Mouse (Mus musculus) duodenum, adult 2 months (tissue): ENCODE measurements around the gene Zfp709. TPM values are rescaled to one million over a fixed set of nuclear protein-coding genes. Genes with fewer than 3 reads are reported as not detected.

Source experiments
- polyA plus RNA-seq: library from polyadenylated mRNA; depleted of rRNA; stranded (reverse); fragments of >200 nt; gene quantifications from 2 replicates; pipeline ENCODE4 v1.2.3, GENCODE M21; 2012; ENCODE audit warnings: low replicate concordance; rRNA removed

Gene Zfp709
- 0.02 and 0.04 TPM in 2 replicates for polyA plus RNA-seq

DNA sequence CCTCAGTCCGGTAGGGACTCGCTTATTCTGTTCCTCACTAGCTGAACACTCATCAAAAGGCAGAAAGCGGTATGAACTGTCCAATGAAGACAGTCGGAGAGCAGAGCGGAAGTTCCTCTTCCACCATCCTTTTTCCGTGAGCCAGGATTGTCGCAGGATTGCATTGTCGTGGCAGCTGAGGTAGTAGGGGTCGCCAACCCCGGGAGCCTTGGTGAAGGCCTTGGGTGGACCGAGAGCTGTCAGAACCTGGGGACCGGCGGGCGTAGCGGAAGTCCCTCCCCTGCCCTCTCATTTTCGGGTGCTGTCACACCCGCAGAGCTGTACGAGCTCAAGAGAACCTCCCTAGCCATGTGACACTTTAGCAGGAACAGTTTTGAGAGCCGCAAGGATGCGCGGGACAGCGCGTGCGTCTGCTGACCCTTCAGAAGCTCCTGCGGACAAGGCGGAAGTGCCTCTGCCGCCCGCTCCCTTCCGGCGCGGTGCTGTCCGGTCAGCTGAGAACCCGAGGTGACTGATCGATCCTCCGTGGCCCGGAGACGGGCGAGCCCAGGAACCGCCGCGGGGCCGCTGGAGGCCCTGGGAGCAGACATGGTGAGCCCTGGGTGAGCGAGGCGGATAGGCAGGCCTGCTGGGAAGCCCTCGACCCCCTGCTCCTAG, at the start of gene Zfp709:
Gene Zfp709, plus strand, starts transcription at position 402 of the 657 bp plus-strand sequence.

DNA sequence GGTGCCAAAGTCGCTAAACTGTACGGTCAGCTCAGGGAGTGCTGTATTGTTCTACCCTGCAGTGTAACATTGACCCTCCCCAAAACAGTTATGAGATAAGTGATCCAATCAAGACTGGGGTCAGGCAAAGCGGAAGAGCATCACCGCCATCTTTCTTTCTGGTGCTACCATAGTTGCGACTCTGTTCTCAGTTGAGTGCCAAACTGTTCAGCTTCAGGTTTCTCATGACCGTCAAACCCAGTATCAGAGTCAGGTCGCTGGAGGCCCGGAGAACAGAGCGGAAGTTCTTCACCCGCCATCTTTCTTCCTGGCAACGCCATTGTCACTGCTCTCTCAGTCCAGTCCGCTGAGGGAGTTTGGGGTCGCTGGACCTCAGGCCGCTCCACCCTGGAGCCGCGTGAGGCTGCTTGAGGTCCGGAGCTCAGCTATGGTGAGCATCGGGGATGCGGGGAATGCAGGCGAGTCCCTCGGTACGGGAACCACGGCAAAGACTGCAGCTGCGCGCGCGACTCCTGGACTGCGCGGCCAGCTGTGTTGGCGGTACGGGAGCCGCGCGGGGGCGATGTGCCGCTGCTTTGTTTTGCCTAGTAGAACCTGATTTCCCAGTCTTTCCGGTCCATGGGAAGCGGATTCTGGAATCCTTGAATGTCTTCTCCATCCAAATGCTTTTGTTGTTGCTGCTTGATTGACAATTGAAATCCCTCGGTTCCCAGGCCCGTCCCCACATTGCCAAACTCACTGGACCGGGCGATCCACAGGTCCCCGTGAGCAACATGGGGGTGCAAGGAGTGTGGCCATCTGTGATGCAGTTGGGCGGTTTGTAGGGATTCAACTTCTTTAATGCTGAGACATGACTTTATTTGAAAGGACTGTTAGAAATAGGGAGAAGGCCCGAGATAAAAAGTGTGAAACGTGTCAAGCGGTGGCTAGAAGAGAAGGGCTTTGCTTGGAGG, 26.8 kb downstream of the Zfp709 start, which contains the start of the genes Zfp882 and Zfp617:
Gene Zfp882, plus strand, starts transcription at position 300 of the 953 bp plus-strand sequence.
Gene Zfp617, plus strand, starts transcription at position 327 of the 953 bp plus-strand sequence.

Other genes with a start within 250 kb of the Zfp709 start
- 0.39 and 1.9 TPM in 2 replicates for gene Unc13a, start 210.3 kb upstream of the Zfp709 start, polyA plus RNA-seq
- 14.8 and 17.5 TPM in 2 replicates for gene Jak3, start 205.7 kb upstream of the Zfp709 start, polyA plus RNA-seq
- 24.2 and 26.5 TPM in 2 replicates for gene Insl3, start 192.8 kb upstream of the Zfp709 start, polyA plus RNA-seq
- 227 and 269 TPM in 2 replicates for gene B3gnt3, start 180.2 kb upstream of the Zfp709 start, polyA plus RNA-seq
- 19.4 and 23.2 TPM in 2 replicates for gene Fcho1, start 156.3 kb upstream of the Zfp709 start, polyA plus RNA-seq
- gene Zfp882, start 26.6 kb downstream of the Zfp709 start, polyA plus RNA-seq, result not detected in 2 replicates
- 0.27 and 0.54 TPM in 2 replicates for gene Zfp617, start 26.6 kb downstream of the Zfp709 start, polyA plus RNA-seq
- gene Zfp961, start 69.0 kb downstream of the Zfp709 start, polyA plus RNA-seq, result 1.2 and 1.4 TPM in 2 replicates
- 7.6 and 16.6 TPM in 2 replicates for gene Cyp4f18, start 127.6 kb downstream of the Zfp709 start, polyA plus RNA-seq
- not detected in 2 replicates for gene Olfr372, start 159.2 kb downstream of the Zfp709 start, polyA plus RNA-seq
- not detected in 2 replicates for gene Olfr373, start 201.2 kb downstream of the Zfp709 start, polyA plus RNA-seq
- gene Olfr374, start 225.0 kb downstream of the Zfp709 start, polyA plus RNA-seq, result not detected in 2 replicates